Mouse (Mus musculus): ENCODE results near the gene Fstl4.
A peak's percentile ranks its signal among the peaks of the same experiment; 100 is the strongest.
"Not testable (repeated sequence)": the region's sequence is repeated elsewhere in the genome, so short reads cannot be mapped to it uniquely, and the experiment has no call there.

Gene Fstl4

DNA sequence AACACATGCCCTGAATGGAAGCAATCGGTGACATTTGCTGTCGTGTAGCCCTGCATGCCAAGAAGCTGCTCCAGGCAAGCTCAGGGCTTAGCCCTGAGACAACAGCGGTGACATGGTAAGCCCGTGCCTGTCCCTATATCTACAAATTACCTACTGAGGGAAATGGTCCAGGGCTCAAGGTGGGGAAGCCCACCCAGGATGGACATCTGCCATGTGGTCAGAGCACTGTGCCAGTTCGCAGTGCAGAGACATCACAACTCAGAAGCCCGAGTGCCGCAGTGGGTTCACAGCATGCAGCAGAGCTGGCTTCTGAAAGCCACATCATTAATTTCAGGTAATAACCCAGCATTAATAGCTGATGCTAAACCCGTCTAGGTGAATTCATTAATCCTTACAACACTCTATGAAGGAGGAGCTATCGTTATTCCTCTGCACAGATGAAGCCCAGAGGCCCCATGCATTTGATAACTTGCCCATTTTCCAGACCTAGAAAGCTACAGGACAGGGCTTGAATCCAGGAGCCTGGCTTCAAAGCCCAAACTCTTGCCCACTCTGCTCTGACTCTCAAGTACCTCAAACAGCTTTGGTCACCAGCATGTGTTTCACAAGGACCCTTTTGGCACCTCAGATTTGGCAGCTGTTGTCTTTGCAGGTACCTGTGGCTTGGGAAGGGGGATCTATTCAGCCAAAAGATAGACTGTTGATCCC lies 321.6 kb downstream of the Fstl4 start:
- no peak for DNase-seq (ENCODE audit: low read depth)

DNA sequence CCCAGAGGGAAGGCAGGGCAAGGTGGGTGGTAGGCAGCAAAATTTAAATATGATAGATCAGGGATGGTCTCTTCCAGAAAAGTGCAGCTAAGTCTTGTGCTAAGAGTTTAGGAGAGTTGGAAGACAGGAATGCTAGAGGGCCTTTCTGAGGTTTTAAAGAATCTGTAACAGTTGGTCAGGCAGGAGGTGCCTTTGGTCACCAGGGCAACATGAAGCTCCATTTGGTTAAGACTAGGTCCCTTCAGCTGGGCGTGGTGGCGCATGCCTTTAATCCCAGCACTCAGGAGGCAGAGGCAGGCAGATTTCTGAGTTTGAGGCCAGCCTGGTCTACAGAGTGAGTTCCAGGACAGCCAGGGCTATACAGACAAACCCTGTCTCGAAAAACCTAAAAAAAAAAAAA lies 323.5 kb downstream of the Fstl4 start:
- not testable (repeated sequence) for DNase-seq (ENCODE audit: low read depth)

DNA sequence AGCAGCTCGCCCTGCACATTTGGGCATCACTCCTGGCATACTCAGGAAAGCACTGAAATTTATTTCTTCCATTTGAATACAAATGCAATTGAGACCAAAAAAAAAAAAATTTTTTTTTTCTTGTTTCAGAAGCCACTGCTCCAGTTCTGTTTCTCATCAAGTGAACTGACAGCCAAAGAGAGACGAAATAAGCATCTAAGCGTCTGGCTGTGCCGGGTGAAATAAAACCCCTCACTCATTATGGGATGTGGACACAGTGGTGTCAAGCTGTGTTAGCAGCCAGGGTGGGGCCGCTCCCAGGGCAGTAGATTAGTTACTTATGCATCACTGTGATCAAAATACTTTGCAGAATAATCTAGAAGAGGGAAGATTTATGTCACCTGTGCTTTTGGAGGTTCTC lies 327.2 kb downstream of the Fstl4 start:
- DNase-seq (ENCODE audit: low read depth), result no peak

DNA sequence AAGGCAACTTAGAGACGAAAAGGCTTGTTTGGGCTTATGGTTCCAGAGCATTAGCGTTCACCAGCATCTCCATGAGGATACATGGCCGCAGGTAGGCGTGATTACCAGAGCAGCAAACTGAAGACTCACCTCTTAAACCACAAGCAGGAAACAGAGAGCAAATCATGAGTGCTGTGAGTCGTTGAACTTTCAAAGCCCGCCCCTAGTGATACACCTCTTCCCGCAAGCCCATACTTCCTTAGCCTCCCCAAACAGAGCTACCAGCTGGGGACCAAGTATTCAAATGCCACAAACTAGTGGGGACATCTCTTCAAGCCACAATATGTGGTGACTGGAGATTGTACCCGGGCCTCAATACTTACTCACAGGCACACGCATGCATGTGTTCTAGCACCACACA lies 332.4 kb downstream of the Fstl4 start:
- peak; percentile 5 for DNase-seq (ENCODE audit: low read depth)

DNA sequence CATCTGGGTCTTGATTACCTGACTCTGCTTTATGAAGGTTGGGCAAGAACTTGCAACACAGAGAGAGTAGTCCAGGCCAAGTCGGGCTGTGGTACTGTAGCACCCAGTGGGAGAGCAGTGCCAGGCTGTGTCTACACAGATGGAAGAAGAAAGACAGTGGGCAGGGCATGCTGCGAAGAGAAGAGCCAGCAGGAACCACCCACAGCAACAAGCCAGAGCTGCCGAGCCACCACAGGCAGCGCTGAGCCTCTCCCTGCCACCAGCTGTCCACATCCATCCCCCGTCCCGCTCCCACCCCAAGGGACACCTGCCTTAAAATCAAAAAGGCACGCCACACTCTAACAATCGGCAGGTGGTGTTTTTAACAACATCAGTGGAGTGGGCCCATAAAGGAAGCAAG lies 332.9 kb downstream of the Fstl4 start:
- DNase-seq (ENCODE audit: low read depth), result no peak

DNA sequence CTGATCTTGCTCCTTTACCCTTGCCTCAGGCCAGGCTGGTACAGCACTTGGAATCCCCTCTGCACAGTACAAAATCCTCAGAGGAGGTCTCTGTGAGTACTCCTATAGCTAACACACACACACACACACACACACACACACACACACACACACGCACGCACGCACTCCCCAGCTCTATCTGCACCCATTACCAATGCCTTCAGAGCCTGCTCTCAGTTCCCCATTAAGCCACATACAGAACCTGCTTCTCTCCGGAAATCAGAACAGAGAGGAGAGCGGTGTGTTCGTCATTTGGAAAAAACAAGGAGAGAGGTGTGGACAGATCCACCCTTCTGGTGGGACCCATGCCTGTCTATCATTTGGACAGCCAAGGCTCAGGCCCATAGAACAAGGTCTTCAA lies 333.4 kb downstream of the Fstl4 start:
- no peak for DNase-seq (ENCODE audit: low read depth)

DNA sequence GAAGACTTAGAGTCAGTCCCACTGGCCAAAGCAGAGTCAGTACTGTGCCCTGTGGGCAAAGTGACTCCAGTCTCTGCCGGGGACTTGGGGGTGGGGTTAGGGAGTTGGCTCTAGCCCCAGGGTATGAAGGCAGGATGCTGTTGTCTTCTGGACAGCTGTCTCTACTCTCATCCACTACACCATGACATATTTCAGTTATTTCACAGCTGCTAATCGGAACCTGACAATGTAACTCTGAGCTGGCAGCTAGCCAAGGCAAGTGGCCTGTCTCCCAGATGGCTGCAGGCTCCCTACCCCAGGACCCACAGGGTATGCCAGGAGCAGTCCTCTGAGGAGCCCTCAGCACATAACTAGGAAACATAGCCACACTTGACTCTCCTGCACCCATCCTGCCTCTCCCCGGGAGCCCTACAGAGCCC lies 334.4 kb downstream of the Fstl4 start:
- DNase-seq (ENCODE audit: low read depth), result no peak

DNA sequence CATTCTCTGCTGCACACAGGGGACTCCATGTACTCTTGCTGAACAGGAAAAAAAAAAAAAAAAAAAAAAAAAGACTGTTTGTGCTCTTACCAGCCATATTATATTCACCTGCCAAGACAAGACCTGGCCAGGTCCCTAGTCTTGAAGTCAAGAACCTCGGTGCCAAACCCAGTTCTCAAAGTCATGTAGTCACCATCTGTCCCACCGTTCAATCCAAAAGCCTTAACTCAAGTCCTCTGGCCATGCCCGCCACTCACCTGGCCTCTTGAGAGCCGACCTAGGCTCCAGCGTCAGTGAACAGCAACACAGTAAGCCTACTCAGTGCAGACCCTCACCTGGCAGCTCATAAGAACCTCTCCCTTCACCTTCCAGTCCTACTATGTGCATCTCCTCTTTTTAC lies 334.9 kb downstream of the Fstl4 start:
- no peak for DNase-seq (ENCODE audit: low read depth)

DNA sequence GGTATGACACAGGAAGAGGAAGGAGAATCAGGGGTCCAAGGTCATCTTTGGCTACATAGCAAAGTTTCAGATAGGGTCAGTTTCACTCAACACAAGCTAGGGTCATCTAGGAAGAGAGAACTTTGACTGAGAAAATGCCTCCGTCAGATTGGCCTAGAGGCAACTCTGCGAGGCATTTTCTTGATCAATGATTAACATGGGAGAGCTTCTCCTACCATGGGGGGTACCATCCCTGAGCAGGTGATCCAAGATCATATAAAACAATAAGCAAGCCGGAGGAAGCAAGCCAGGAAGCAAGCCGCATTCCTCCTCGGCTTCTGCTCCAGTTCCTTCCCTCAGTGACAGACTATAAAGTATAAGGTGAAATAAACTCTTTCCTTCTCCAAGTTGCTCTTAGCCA lies 337.3 kb downstream of the Fstl4 start:
- DNase-seq (ENCODE audit: low read depth), result no peak

DNA sequence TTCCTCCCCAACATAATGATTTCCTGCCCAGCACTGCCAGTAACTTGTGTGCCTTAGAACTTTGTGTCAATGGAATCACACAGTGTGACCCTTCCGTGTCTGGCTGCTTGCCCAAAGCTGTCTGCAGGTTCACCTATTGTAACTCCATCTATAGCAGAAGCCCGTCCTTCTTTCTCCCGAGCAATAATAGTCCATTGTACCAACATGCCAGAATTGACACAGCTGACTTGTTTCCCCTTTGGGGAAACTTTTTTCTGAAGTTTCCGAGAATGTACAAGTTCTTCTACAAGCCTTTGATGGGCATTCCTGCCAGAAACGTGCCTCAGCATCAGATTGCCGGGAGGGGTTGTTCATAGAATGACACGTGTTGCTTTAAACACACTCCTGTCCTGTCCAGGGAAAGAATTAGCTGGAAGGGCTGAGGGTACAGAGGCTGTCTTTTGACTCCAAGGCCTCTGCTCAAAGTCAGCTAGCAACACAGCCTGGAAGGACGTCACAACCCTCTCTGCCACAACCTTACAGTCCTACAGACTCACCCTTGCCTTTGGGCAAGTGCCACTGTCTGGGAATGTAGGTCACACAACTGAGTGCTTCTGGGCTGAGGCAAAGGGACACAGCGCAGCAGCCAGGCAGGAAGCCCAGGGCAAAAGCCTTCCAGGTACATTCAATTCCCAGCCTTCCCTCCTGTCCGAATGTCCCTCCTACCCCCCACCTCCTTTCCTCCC lies 339.3 kb downstream of the Fstl4 start:
- no peak for DNase-seq (ENCODE audit: low read depth)

DNA sequence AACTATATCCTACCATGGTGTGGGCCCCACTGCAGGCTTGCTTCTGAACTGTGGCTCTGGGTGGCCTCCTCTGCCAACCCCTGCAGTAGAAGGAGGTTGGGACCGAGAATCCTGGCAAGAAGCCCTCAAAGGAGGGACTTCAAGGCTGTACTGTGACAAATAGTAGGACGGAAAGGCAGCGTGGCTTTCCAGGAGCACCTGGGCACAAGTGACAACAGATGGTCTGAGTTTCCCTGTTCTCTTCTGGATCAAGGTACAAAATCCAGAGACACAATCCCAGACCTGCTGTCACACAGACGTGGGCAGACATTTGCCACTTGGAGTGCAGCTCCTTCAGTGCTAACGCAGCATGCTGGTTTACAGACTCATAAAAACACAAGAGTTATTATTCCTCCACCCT lies 343.3 kb downstream of the Fstl4 start:
- no peak for DNase-seq (ENCODE audit: low read depth)

DNA sequence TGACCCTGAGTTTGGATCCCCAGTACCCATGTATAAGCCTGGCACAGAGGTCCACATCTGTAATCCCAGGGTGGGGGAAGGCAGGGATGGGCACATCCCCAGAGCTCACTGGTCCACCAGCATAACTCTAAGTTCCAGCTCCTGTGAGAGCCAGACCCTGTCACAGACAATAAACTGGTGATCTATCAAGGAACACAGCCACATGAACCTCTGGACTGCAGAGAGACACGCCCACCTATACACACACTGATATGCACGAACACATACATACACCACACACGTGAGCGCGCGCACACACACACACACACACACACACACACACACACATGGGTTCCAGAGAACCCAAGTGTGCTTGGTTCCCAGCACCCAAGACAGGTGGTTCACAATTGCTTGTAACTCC lies 344.4 kb downstream of the Fstl4 start:
- DNase-seq (ENCODE audit: low read depth), result no peak

DNA sequence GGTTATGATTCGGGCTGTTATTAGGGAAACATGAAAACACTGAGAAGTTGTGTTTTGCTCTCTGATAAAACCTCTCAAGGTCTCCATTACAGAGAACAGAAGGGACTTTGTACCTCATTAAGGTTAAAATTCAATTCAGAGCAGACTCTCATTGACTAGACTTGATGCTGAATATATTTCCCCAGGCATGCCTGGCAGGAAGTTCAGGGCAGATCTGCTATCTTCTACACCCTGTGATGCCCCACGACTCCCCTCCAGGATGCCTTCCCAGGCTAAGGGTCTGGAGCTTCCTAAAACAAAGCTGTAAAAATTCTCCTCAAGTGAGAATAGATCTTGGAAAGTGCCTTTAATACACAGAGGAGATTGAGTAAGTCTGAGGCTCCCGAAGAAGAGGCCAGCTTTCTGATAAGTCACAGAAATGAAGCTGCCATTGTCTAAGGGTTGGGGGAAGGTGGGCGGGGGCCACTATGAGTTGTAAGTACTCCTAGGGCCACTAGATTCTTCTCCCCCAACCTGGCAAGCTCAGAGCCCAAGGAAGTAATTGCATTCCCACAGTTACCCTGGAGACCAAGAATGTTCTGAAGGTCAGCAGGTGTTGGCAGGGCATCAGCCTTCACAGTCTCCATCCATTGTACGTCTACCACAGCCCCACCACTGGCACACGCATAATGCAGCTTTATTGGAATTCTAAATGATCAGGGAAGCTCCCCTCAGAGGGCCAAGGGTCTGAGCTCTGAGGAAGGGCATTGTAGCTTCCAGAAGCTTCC lies 345.4 kb downstream of the Fstl4 start:
- DNase-seq (ENCODE audit: low read depth), result no peak

DNA sequence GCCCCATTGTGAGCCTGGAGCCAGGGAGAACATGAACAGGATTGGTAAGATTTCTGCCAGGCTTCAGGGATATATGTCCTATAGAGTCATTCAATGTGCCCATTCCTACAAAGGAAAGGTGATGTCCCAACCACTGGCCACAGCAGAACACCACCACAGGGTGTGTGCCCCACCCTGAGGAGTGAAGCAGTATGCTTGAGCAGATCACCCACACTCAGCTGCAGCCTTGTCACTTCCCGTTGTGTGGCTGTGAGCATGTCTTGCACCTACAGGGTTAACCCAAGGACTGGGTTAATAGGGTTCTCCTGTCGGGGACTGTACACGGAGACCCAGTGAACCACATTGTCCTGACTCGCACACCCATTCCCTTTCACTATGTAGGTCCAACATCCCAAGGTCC lies 351.3 kb downstream of the Fstl4 start:
- DNase-seq (ENCODE audit: low read depth), result no peak

DNA sequence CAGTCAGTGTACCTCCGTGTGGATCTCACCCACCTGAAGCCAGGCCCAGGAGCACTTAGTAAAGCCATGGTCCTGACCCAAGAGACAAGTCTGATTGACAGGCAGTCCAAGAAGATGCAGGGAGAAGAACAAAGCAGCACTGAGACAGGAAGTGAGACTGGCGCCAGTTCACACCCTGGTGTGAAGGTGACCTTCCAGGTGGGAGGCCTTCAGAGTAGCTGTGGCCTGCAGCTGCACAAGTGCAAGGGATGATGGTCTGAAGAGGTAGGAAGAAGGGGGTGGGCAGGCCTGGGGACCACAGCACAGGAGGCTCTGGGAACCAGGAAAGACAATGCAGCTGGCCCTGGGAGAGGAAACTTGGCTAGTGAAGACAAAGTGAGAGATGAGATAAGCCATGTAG lies 351.9 kb downstream of the Fstl4 start:
- DNase-seq (ENCODE audit: low read depth), result no peak

DNA sequence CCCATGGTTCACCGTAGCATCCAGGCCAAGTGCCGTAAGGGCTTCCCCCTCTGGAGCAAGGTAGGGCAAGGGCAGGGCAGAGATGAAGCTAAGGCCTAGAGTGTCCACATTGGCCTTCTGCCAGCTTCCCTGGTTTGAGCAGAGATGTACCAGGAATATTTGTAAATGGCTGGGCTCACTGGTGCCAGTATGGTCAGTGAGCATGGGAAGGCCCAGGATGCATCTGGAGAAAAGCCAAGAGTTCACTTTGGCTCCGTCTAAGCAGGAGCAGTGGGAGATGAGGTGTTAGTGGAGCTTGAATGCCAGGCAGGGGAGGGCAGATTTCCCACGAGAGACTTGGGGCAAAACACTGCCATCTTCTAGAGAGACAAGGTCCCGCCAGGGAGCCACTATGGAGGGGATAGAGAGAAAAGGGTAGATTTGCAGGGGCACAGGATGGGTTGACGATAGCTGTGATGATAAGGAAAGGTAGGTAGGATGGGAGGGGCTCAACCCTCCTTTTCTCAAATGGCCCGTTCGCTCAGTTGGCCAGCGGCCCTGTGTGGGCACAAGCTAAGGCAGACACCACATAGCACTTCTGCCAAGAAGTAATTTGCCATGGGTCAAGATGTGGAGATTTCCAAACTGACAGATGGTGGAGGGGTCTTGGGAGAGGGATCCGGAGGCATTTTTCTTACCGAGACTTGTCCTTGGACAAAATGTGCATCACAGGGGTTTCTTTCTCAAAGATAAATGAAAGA lies 354.0 kb downstream of the Fstl4 start:
- no peak for DNase-seq (ENCODE audit: low read depth)

DNA sequence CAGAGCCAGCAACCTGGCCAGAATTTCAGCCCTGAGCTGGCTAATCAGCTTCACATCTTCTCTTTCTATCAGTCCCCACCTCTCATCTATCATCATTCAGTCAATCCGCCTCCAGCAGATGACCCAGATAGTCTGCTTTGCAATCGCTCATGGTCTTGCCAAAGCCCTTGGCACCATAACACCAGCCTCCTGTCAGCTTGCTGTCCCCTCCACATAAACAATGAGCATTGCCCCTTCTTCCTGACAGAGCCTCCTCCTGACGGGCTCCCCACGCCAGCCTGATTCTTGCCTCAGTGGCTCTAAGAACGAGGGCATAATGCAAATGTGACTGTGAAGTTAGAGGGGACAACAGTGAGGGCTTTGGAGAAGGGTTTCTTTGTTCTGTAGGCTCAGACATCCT lies 355.5 kb downstream of the Fstl4 start:
- no peak for DNase-seq (ENCODE audit: low read depth)

DNA sequence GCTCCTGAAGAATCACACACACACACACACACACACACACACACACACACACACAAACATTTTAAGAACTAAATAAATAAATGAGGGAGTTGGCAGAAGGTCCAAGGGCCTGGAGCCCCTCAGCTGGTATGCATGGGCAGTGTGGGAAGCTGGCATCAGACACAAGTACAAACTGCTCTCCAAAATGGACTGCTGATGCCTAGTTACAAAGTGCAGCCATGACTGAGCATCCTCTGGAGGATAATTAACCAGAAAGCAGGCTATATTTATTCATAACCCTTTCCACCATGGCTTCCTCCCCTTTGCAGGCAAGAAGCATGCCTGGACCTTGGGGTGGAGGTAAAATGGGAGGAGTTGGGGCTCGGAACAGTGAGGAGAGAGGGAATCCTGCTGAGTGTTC lies 356.8 kb downstream of the Fstl4 start:
- DNase-seq (ENCODE audit: low read depth), result no peak

DNA sequence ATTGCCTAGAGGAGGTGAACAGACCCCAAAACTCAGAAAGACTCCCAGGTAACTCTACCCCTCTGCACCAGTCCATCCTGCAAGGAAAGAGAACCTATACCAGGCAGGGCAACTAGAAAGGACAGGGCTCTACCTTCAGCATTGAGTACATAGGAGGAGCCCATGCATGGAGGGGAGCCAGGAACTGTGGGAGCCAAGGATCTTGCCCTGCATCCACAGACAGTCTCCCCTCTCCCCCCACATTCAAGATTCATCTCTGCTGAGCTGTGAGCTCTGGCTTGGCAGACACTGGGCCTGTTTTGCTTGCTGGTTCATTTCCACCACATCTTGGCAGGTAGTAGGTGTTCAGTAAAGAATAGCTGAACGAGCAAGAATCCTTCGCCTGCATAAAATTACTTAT lies 360.4 kb downstream of the Fstl4 start:
- DNase-seq (ENCODE audit: low read depth), result no peak

DNA sequence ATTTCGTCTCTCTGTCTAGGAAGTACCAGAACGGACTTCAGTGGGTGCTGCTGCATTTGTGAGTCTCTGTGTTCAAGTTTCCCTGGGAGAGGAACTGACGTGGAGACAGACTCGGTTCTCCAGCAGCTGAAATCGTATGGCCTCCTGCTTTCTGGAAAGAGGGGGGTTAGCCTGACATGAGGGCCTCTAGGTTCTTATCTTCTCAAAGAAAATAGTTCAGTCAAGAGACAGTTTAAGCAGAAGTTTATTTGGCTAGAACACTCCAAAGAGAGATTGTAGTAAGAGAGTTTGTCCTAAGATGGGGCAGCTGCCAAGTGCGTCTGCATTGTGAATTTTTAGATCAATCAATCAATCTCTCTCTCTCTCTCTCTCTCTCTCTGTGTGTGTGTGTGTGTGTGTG lies 362.2 kb downstream of the Fstl4 start:
- no peak for DNase-seq (ENCODE audit: low read depth)

DNA sequence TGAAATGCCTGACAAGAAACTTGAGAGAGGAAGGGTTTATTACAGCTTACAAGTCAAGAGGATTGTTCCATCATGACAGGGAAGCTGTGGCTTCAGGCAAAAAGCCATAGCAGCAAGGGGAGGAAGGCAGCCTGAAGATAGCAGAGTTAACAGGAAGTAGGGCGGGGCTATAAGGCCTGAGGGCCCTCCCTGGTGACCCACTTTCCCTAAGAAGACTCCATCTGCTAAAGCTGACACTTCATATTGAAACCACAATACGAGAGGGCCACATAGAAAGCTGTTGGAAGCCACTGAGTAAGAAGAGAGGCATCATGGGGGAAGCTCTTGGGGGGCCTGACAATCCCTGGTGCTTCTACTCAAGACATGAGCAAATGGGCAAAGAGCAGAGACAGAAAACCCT lies 364.2 kb downstream of the Fstl4 start:
- DNase-seq (ENCODE audit: low read depth), result peak; percentile 46

DNA sequence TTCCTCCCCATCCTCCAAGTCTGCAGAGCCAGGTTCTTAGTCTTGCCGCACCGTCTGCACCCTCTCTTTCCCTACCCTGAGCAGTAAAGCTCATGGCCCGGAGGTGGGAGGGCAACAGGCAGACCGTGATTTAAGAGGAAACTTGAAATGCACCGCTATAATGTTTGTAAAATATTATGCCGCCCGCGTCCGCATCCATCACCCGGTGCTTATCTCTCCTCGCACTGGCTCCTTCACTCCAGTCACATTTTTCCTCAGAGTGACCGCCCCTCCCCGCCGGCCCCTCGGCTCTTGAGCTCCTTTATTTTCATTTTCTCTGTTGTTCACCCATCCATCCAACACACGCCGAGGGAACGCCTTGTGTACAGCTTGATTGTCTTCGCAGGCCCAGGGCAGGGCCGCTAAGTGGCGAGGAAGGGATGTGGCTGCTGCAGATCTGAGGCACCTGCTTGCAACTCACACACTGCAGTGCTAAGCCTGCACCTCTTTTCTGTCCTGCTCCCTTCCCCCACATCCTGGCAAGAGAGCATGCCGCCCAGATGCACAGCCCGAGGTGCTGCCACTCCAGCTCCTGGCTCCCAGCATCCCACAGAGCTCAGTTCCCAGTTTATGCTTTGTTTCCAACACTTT lies 368.1 kb downstream of the Fstl4 start:
- DNase-seq (ENCODE audit: low read depth), result no peak

Measured in 416B (cell line).